Mouse (Mus musculus): ENCODE results near the gene Zfp282.
A peak's percentile ranks its signal among the peaks of the same experiment; 100 is the strongest.
"Not testable (repeated sequence)": the region's sequence is repeated elsewhere in the genome, so short reads cannot be mapped to it uniquely, and the experiment has no call there.

Zfp282 gene

DNA sequence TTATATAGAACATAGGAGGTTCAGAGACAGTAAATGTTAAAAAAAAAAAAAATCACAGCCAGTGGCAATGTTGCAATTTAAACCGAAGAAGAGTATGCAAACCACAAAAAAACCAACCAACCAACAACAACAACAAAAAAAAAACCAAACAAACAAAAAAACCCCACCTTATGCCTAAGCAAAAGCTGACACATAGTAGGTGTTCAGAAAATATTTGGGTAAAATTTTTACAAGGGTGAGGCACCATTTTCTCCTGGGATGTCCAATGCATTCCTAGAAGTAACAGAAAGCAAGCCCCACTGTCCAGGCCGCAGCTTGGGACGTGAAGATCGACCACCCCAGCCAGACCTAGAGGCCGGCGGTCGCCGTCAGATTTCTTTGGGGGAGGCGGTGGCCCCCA is at the start of gene Zfp282:
TSS of gene Zfp282 (plus strand) at position 147 of the 400 bp plus-strand sequence.
- DNase-seq, result no peak

DNA sequence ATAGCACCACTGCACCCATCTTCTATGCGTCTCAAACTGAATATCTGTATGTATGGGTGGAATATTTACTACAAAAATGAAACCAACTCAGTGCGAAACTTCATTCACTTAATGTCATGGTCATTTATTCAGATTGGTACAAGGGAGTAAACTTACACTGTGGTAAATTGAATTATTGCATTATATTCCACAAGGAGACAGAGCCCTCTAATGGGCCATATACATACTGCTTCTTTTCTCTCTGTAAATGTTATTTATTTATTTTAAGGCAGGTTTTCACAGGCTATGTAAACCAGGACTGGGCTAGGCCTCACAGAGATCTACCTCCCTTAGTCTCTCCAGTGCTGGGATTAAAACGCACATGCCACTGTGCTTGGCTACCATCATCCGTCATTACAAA is 49.5 kb upstream of the Zfp282 start:
- DNase-seq, result no peak

DNA sequence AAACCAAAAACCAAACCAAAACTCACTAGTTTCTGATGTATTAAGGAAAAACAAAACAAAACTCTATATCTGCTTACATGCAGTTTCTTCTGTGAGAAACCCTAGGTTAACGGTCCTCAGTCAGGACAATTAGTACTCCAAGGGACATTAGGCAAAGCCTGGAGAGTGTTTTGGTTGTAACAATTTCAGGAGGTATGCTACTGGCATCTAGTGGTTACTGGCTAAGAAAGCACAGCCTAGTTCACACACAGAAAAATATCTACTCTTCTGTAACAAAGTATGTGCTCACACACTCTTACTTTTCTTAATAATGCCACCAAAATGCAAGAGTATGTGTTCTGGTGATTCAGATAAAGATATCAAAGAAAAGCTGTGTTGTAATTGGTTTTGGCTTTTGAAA is 48.1 kb upstream of the Zfp282 start:
- no peak for DNase-seq

DNA sequence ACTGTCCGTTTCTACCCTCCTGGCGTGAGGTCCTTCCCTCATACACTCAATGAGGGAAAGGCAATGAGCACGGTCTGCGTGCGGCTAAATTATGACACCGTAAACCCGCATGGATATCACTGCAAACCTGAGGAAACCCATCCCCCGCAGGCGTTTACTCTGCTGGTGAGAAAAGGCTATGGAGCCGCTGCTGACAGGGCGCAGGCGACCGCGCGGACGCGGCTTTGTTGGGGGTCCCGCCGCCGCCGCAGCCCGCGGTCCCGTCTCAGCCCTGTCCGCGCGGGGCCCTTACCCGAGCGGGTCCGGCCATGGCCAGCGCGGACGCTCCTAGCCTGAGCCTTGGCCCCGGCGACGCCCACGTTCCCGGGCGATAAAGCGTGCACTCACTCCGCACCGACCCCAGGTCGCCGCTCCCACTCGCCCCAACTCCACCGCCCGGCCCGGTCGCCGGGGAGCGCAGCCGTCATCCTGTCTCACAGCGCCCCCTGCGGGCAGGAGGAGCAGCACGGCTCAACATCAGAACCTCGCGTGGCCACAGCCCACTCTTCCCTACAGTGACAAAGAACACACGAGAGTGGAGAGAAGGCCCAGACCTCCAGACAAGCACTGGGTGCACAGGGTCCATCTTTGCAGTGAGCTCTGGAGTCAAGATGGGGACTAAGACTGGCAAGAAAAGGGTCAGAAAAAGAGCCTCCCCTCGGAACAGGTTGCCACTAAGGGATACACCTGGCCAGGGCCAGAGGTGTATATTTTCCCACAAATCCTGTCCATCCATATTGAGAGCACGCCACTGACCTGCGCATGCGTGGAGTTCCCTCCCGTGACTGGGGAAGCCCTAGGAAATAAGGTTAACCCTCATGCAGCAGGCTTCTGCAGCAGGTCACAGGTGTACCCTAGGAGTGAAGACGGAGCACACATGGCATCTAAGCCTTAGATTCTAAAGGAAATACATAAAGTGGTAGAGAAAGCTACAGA is 46.6 kb upstream of the Zfp282 start, which contains the start of gene Zfp786:
TSS of gene Zfp786 (minus strand) at position 764 of the 975 bp plus-strand sequence.
- DNase-seq, result peak; percentile 96

DNA sequence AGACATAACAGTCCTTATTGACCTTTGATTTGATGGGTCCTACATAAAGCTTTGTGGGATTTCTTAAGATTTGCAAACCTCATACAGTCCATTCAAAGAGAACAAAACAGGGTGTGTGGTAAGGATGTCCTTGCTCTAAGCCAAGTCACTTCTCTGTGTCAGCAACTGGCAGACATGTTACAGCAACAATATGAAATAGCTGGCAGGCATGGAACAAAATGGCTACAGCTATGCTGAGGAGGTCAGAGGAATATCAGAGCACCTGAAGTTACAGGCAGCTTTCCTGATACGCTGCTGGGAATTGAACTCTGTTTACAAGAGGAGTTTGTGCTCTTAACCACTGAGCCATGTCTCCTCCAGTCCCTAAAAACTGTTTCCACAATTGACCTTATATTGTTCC is 44.8 kb upstream of the Zfp282 start:
- DNase-seq, result no peak

DNA sequence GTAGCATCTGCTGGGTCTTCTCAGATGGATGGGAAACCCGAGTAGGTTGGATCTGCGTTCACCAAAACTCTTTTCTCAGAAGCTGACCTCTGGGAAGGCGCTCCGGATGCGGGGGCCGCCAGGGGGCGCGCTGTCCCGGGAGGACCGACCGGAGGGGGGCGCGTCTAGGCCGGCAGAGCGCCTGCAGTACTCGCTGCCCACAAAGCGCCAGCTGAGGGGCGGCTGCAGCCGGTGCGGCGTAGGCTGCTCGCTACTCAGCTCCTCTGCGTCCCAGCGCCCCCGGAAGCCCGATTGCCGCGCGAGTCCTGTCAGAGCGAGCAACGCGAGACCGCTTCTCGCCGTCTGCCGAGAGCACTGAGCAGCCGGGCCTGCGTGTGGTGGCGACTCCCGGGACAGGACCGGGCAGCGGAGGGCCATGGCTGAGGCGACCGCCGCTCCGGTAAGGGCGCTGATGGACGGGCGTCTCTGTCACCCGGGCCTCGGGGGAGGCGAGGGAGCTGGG is 41.5 kb upstream of the Zfp282 start, which contains the start of gene Zfp398:
TSS of gene Zfp398 (plus strand) at position 180 of the 502 bp plus-strand sequence.
- peak; percentile 96 for DNase-seq

DNA sequence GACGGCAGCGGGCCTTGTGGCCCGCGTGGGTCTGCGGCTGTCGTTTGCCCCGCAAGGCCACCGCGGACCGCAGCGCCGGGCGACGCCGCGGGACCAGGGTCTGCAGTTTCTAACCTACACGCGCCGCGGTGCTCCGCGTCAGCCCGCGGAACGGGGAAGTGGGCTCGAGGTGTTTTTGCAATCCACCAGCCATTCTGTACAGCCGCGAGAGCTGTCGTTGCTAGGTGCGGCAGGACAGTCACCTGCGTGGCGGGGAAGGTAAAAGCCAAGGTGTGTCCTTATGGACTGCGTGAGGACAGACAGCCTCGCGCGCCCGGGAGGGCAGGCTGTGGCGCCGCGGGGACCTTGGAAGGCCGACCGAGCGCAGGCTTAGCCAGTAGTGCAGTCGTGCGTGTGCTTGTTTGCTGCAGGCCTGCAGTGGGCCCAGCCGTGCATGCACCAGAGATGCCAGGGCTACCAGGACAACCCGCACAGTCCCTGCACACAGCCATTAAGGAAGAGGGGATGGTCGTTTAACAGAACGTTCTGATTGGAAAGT is 41.0 kb upstream of the Zfp282 start:
- DNase-seq, result peak; percentile 51

DNA sequence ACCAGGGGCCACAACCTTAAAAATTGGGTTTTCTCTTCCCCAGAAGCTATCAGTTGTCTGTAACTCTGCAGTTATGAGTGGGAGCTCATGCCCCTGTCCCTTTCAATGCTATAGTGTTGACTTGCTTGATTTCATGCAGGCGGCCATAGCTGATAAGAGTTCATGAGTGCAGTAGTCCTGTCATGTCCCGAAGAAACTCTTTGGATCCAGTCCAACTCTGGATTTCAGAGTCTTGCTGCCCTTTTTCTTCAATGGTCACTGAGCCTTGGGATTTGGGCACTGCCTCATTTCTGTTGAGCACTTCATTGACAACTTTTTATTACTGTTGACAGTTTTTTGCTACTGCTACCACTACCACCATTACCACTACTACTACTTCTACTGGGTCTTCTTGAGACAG is 39.4 kb upstream of the Zfp282 start:
- no peak for DNase-seq

DNA sequence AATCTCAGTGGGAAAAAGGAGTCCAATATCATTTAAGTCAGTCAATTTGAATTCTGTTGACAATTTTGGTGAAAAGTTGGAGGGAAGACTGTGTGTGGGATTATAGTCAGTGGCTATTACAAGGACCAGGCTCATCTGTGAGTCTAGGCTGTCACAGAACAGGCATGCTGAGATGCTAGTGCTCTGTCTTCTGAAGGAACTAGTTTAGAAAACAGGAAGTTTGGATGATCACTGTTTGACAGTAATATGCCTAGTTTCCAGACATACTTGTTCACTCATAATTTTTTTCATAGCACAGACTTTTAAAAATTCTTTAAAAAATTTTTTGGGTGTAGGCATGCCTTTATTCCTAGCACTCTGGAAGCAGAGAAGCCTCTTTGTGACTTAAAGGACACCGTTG is 35.9 kb upstream of the Zfp282 start:
- no peak for DNase-seq

DNA sequence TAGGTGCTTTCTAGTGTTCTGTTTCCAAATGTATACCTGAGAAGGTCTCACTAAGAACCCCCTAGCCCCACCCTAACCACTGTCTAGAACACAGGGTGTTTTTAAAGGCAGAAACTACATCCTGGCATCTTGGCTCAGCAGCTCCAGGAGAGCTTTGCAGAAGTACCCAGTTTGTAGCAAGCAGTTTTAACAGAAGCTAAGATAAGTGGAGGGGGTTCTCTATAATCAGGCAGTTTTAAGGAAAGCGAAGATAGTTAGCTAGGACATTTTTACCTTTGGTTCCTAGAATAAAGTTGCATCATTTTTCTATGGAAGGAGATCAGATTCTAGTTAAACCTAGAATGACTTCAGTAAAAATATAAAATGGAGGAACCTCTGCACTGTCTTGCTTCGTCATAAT is 35.2 kb upstream of the Zfp282 start:
- no peak for DNase-seq

DNA sequence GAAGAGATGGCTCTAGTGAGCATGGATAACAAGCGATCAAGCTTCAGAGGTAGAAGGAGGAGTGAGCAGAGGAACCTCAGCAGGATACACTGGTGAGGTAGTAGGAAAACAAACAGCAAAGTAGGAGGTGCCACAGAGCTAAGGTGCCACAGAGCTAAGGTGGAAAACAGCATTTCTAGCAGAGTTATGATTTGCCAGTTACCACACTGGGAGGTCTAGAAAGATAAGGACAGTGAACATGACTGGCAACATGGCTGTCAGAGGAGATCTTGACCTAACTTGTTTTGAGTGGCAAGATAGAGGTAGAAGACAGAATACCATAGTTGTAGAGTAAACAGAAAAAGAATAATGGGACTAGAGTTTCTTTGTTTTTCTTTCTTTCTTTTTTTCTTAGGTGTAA is 34.7 kb upstream of the Zfp282 start:
- DNase-seq, result no peak

DNA sequence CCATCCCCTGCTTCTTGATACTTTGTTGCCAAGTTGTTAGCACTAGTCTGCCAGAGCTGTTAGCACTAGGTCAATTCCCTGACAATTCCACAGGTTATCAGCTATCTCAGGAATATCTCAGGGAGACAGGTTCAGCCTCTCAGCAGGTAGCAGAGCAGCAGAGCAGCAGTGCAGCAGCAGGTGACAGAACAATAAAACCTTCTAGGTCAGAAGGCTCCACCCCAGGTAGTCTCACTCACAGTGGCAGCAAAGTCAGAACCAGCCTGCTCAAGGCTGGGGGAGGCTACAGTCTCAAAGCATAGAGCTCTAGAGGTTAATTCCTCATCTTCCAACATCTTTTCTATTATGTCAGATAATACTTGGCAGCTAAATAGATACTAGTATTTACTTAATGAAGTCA is 31.2 kb upstream of the Zfp282 start:
- DNase-seq, result no peak

DNA sequence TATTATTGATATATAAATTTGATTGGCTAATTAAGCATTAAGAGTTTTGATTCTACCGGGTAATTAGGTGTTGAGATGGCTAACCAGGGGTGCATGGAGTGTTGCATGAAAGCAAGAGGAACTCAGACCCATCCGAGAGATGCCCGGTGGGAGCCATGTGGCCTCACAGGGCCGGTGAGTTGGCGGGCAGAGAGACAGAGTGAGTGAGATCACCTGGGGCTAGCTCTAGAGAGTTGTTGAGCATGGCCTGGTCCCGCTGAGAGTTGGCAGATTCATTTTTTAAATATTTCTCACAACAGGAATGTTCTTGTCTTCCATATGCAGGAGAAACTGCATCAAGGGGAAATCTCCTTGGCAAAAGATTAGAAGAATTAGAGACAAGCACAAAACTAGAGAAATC is 19.8 kb upstream of the Zfp282 start:
- DNase-seq, result no peak

DNA sequence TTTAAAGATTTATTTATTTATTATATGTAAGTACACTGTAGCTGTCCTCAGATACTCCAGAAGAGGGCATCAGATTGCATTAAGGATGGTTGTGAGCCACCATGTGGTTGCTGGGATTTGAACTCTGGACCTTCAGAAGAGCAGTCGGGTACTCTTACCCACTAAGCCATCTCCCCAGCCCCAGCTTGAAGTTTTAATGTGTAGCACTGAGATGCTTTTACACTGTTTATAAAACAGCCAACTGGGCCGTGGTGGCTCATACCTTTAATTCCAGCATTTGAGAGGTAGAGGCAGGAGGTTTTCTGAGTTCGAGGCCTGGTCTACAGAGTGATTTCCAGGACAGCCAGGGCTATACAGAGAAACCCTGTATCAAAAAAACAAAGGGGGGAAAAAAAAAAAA is 19.3 kb upstream of the Zfp282 start:
- not testable (repeated sequence) for DNase-seq

DNA sequence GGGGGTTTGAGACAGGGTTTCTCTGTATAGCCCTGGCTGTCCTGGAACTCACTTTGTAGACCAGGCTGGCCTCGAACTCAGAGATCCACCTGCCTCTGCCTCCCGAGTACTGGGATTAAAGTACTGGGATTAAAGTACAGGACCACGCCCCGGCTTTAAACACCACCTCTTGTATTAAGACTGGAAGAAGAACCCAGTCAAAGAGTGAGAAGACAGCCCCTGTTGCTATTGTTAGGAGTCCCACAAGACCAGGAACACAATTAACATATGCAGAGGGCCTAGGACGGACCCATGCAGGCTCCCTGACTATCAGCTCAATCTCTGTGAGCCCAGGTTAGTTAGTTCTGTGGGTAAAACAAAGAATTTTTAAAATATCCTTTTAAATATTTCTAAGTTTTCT is 4.7 kb upstream of the Zfp282 start:
- no peak for DNase-seq

DNA sequence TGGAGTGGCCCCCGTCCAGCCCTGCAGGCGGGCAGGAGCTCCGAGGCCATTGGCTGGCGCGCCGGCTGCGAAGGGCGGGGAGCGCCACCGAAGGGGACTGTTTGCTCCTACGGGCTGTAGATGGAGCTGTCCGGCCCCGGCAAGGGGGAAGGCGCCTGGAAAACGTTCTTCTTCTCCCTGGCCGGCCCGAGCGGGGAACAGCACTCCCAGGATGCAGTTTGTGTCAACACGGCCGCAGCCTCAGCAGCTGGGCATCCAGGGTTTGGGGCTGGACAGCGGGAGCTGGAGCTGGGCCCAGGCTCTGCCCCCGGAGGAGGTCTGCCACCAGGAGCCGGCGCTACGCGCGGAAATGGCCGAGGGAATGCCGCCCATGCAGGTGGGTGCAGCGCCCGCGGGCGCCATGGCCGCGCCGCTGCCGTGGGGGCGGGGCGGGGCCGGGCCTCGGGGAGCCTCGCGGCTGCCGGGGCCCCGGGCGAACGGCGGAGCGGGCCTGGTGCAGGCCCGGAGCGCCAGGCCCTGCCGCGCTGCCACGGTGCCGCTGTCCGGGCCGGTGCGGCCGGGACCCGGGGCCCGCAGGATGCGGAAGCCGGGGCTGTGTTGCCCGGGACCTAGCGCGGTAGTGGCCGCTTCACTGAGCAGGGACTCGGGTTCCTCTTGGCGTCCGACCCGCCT is 593 bp downstream of the Zfp282 start:
- DNase-seq, result peak; percentile 85

DNA sequence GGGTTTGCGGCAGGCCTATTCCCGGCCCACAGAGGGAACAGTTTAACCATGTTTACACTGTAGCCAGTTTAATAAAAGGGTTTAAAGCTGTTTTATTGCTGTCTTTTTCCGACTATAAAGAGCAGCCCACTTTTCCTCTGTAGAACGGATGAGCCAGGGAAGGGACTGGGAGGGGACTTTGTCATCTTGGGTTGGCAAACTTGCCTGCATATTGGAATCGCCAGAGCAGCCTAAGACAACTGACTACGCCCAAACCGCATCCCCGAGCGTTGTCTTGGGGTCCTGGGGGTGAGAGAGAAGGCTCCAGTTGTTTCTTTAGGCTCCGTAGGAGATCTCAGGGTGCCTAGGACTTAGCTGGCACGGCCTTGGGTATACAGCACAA is 1.1 kb downstream of the Zfp282 start:
- DNase-seq, result no peak

DNA sequence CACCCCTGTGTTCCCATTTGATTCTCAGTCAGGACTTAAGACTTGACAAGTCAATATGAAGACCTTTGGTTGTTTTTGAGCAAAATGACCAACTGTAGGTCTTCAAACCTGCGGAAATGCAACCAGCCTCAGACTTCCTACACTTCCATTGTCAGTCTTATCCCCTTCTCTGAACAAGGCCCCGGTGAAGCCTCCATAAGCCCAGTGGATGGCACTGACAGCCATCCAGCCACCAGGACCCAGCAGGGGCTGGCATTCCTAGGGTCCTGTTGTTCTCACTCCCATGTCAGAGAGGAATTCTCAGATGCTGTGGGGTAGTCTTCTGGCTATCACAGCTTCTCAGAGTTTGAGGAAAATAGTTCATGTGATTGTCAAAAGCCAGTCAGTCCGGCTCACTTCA is 1.6 kb downstream of the Zfp282 start:
- DNase-seq, result no peak

DNA sequence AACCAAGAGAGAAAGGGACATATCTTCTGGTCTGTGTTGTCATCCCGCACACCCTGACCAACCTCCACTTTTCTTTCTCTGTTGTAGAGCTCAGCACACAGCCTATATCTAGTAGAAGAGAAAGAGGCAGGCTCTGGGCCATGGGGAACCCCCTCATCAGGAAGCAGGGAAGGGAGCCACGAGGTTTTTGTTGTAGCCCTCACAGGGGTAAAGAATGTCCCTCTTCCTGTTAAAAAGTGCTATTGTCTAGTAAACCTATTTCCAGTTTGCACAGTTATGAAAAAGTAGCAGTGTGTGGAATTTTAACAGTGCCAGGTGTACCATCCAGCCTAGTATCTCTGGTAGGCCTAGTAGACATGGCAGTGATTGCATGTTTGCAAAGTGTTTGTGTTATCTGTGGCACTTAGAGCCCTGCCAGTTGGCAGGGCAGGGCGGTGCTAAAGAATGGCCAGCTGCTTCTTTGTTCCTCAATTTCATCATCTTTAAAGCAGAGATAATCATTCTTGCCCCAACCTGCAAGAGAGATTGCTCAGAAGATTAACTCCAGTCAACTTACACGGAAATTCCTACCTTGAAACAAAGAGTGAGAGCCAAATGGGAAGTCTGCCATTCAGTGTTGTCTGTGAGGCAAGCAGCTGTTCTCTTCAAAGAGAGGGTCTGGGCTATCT is 2.2 kb downstream of the Zfp282 start:
- no peak for DNase-seq

DNA sequence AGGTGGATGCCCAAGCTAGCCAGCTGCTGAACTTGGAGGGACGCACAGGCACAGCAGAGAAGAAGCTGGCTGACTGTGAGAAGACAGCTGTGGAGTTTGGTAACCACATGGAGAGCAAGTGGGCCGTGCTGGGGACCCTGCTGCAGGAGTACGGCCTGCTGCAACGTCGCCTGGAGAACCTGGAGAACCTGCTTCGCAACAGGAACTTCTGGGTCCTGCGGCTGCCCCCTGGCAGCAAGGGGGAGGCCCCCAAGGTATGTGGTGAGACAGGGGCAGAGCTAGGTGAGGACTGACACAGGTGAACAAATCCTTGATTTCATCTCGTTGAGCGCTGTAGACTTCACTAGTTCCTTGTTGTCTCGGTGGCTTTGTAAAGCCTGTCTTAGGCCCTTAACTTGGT is 3.2 kb downstream of the Zfp282 start:
- DNase-seq, result no peak

DNA sequence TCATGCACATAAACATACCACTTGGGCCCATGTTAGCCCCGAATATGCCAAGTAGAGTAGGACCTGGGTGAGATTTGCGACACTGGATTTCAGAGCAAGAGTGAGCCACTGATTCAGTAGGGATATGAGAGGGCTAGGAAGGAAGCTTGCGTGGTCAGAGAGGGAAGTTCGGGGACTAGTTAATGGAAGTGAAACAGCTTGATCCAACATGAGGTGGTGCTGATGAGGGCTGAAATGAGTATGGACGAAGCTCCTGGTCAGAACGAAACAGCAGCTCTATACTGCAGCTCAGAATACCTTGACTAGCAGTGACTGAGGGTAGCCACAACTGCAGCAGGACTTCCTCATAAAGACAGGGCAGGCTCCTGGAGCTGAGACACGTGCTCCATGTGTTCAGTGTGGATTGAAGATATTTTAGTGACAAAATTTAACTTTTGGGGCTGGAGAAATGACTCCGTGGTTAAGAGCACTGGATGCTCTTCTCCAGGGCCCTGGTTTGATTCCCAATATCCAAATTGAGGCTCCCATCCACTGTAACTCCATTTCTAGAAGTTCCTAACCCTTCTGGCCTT is 11.9 kb downstream of the Zfp282 start:
- no peak for DNase-seq

DNA sequence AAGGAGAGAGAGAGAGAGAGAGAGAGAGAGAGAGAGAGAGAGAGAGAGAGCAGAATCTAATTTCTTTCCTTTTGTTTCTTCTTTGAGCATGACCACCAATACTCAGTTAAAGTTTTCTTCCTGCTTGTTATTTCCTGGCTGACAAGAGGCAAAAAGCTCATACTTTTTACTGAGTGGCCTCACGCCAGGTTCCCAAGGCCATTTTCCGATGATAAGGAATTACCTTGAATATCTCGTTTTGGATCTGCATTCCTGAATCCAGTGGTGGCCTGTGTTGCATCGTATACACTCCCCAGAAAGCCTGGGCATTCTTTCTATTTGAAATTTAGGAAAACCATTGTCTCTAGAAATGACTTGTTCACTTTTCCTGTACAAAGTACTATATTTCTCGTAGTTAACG is 22.4 kb downstream of the Zfp282 start:
- DNase-seq, result no peak

DNA sequence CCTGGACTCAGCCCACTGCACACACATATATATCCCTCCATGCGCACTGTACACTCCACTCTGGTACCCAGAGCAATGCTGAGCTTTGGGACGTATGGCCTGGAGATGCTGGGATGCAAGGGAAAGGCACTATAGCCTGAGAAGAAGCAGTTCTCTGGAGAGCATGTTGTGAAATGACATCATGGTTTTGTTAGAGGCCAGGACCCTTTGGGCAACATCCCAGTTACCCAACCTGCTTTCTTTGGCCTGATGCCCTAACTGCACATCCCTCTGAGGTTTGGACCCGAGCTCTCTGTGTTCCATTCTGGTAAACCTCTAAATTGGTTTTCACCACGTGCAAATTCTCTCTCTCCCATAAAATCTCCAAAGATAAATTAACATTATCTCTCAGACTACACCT is 26.6 kb downstream of the Zfp282 start:
- DNase-seq, result no peak
